Mouse (Mus musculus): ENCODE data around the gene Vmac.

Vmac gene

DNA sequence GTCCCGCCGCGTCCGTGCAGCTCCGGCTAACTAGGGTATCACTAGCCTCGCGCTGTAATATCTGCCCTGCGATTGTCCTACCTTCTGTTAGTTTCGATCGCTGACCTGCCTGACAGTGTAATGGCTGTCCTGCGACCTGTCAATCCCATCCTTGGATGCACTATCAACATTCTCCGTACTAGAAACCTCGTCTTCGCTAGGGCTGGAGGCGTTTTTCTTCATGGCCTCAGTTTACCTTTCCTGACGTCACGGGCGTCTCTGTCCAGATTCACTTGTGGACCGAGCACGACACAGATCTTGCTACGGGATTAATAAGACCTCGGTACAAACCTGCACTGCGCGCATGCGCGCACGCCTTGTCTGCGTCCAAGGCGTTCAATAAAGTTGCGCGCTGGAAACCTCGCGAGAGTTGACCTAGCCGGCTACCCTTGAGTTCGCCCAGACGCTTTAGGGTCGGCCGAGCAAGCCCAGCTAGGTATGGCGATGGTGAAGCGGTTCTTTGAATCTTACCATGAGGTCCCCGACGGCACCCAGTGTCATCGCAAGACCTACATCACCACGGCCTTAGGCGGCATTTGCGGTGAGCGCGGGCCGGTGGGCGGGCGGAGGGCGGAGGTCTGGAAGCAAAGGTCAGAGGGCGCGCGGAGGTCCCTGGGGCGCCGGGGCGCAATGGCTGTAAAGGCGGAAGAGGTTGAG, at the start of gene Vmac, which contains the start of gene Ndufa11:
Gene Vmac (minus strand): TSS at position 660 of the 696 bp plus-strand sequence.
Gene Ndufa11 (plus strand): TSS at position 405 of the 696 bp plus-strand sequence.
- peak; percentile 93 to 97 for DNase-seq (ENCODE audit: low spot score in 2 of 2)

DNA sequence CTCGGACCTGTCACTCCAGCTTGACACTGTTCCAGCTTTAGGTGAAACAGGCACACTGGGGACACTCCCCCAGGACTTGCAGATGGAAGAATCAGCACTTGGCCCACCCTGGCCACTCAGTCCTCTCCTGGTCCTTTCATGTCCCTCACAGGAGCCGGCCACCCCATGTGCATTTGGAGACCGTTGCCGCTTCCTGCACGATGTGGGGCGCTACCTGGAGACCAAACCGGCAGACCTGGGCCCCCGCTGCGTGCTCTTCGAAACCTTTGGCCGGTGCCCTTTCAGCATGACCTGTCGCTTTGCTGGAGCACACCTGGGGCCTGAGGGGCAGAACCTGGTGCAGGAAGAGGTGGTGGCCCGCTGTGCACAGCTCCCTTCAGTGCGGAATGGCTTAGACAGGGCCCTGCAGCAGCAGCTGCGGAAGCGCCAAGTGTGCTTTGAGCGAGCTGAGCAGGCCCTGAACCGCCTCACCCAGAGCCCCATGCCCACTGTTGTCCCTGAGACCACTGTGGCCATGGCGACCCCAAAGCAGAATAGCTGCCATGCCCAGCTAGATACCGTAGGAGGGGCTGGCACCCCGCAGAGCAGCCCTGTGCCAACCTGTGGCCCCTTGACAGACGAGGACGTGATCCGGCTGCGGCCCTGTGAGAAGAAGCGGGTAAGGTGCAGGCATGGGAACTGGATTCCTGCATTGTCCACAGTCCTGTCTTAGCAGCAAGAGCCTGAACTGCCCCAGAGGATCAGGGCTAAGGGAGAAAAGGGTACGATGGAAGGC, 49.0 kb upstream of the Vmac start:
- DNase-seq (ENCODE audit: low spot score in 2 of 2) = no peak

DNA sequence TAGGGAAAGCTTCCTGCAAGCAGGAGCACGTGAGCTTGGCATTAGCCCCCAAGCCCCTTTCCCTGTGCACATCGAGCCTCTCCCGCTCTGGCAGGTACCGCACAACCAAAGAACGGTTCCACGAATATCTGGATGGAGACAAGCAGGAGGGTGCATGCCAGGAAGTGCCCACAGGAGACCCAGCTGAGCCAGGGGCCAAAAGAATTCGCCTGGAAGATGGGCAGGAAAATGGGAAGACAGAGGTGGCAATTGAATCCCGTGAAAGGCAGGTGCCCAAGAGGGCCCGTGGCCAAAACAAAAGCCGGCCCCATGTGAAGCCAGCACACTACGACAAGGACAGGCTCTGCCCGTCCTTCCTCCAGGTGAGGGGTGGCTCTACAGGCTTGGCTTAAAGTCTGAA, 47.6 kb upstream of the Vmac start:
- DNase-seq (ENCODE audit: low spot score in 2 of 2) = no peak

DNA sequence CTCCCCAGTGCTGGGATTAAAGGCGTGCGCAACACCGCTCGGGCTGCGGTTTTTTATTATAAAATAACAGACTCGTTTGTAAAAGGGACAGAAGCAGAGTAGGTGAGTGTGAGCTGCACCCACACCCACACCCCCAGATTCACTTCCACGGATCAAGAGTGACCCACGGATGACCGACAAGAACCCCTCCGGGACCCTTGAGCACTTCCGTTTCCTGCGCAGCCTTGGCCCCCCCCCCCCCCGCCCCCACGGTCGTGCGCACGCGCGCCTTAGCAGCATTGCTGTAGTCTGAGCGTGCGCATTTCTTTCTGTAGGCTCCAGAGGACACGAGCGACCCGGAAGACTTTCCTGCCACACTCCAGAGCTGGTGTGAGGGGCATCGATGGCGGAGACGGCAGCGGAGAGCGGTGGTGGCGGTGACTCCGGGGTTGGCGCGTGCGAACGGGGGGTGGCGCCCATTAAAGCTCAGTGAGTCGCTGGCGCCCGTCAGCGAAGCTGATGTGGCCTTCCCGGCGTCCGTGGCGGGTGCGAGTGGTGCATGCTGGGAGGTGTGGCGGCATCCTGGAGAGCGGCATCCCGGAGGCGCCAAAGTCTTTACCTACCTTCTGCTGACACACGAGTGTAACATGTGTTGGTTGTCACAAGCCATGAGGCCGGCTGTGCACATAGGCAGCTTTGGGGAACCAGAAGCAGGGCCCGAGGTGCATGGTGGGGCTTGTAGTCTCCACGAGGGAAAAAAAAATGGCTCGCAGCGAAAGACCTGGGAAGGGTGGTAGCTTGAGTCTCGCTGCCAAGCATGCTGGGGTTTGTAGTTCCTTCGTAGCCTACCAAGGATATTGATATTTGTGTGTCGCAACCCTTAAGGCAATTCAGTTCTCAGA, 46.9 kb upstream of the Vmac start, which contains the start of gene Dus3l:
Gene Dus3l (plus strand): TSS at position 284 of the 881 bp plus-strand sequence.
- DNase-seq (ENCODE audit: low spot score in 2 of 2) = peak; percentile 84 to 93

DNA sequence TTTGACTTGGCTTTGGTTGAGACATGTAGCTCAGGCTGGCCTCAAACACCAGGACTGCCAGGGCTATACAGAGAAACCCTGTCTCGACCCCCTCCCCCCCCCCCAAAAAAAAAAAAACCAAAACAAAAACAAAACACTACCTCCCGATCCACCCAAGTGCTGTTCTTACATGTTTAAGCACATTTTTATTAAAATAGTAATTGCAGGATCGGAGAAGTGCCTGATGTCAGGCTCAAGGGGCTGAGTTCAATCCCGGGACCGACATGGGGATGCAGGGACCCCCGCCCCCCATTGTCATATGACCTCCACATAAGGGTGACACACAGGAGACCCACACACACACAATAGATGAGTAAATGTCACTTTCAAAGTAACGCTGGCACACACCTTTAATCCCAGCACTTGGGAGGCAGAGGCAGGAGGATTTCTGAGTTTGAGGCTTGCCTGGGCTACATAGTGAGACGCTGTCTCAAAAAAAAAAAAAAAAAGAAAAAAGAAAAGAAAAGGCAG, 46.0 kb upstream of the Vmac start:
- DNase-seq (ENCODE audit: low spot score in 2 of 2) = no peak

DNA sequence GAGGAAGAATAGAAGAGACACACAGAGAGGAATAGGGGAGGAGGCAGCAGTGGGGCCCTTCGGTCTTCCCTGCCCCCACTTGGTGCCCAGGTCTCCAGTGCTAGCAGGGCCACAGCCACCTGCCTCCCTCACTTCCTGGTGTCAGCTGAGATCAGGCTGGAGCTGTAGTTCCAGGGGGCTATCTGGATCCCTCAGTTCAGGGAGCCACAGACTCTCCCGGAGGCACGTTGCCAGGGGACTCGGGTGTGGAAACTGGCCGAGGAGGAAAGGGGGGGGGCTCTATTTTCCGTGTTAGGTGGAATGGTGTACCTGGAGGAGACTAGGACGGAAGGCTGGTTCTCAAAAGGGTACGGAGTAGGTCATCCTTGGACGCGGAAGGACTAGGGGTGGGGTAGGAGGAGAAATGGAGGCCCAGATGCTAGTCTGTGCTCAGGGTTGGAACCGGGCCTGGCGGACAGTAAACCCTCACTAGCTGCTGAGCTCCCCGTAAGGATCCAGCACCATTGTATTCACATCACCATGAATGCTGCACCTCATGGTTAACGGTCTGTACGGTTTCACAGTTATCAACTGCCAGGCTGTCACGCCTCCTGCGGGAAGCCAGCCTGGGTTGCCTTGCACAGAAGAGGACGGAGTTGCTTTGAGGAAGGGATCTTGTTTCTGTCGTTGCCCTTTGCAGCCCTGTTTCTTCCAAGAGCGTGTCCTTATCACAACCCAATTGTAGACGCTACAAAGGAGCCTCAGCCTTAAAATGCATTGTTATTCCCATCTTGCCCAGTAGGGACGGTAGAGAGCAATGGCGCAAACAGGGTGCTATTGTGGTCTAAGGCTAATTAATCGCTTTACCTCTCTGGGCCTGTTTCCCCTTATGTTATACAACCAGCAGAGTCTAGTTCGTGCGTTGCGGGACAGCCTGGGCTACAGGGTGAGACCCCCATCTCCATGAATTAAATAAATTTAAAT, 45.2 kb upstream of the Vmac start:
- DNase-seq (ENCODE audit: low spot score in 2 of 2) = peak; percentile 62 to 71

DNA sequence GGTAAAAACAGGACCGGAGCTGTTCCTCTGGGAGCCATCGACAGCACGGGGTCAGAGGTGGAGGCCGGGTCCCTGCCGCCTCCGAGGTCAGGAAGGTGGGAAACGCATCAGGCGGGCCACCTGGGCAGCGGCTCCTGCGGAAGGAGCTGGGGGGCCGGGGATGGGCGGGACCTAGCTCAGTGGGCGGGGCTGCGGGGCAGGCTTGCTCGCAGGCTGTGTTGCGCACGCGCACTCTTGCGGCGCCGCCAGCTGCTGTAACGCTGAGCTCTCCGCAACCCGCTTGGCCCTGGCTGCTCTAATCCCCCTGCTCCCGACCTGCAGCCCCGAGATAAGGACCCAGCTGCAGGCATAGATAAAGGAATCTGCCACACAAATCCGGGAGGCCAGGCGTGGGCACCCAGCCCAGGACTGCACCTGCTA, 44.2 kb upstream of the Vmac start:
- peak; percentile 78 to 86 for DNase-seq (ENCODE audit: low spot score in 2 of 2)

DNA sequence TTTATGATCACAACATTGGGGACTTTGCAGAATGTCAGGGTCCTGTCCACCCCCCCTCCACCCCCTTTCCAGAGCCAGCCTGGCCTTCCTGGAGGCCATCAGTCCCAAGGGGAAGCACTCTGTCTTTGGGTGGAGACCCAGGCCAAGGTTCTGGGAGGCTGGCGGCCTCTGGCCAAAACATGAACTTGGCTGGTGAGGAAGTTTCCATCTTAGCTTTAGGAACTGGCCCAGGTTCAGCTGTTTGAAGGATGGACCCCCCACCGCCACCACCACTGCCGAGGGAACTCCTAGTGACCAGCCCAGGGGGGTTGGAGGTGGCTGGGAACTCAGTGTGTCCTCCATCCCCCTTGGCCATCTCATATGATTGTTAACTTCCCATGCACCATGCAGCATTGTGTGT, 43.3 kb upstream of the Vmac start:
- DNase-seq (ENCODE audit: low spot score in 2 of 2) = no peak

DNA sequence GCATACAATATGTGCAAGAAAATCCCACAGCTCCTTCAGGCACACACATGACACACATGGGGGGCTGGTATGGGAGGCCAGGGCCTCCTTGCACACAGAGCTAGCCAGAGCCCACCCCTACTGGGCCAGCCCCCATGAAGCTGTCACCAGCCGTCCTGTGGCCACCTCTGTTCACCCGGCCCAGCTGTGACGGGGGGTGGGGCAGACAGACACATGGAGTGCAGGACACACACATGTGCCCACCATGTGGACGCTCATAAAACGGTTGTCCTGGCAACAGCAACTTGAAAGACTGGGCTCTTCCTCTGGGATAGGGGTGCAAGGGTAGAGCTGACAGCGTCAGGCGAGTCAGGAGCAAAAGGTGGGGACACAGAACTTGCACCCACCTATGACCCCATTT, 41.4 kb upstream of the Vmac start:
- no peak for DNase-seq (ENCODE audit: low spot score in 2 of 2)

DNA sequence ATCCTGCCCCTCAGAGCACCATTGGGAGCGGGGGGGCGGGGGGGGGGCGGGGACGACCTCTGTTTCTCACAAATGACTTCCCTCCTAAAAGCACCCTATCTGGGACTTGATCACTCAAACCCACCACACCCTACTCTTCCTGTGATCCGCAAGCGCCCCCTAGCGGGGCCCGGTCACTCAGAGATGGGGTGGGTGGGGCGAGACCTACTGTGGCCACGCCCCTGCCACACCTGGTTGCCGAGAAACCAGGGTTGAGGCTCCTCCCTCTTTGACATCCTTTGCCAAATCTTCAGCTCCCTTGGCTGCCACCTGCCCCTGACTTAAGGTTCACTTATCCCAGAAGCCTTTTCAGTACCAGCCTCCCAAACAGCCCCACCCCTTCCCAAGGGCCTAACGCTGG, 40.3 kb upstream of the Vmac start:
- DNase-seq (ENCODE audit: low spot score in 2 of 2) = peak; percentile 46 to 50

DNA sequence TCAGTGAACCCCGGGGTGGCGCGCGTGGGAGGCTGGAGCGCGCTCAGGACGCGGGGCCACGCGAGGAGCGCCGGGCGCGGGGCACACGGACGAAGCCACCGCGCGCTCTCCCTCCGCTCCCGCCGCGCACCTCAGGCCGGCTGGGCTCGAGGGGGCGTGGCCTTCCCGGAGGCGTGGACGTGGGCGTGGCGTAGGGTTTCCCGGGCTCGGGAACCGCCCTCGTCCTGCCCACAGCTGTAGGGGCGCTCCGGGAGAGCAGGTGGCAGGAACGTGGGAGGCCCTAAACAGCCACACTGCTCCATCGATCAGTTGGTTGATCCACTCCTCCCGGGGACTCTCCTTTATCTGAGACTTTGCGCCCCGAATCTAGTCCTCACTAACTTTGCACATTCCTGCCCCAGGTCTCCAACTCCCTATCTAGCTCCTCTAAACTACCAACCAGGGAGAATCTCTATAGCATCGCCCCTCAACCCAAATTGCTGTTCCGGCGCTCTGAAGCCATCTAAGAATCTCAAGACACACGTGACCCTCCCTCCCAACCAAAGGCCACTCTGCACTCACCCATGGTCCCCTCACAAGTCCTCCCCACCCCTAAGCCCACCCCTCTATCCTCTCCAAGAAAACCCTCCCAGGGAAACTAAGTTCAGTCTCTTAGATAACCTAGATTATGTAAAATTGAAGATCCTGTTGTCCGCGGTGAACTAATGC, 39.7 kb upstream of the Vmac start, which contains the start of gene Nrtn:
Gene Nrtn (minus strand): TSS at position 115 of the 708 bp plus-strand sequence.
- DNase-seq (ENCODE audit: low spot score in 2 of 2) = peak; percentile 55 to 59

DNA sequence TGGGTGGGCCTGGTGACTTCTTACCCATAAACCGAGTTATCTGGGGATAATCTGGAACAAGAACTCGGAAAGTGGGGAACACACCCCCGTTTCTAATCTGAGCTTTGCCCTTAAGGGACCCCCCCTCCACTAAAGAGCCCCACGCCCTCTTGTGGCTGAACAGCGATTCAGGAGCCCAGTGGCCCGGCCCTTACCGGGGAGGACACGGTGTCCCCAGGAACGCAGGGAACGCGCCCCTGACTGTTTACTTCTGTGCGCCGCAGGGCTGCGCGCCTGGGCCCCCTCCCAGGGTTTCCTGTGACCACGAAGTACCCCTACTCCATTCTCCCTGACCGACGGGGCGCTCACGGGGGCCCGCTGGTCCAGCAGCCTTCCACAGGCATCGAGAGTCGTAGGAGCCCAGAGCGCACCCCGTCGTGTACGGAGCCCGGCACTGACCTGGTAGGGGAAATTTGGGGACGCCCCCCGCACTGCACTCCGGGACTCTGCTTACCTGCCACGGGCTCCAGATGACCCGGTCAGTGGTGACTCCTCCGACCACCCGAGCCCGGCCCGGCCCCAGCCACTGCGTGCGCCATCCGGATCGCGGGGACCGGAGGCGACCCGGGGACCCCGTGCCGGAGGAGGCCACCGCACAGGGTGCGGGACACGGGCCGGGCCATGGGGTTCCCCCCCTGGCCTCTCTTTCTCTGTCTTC, 39.0 kb upstream of the Vmac start:
- DNase-seq (ENCODE audit: low spot score in 2 of 2) = peak in 1 of 2 experiments; percentile 10

DNA sequence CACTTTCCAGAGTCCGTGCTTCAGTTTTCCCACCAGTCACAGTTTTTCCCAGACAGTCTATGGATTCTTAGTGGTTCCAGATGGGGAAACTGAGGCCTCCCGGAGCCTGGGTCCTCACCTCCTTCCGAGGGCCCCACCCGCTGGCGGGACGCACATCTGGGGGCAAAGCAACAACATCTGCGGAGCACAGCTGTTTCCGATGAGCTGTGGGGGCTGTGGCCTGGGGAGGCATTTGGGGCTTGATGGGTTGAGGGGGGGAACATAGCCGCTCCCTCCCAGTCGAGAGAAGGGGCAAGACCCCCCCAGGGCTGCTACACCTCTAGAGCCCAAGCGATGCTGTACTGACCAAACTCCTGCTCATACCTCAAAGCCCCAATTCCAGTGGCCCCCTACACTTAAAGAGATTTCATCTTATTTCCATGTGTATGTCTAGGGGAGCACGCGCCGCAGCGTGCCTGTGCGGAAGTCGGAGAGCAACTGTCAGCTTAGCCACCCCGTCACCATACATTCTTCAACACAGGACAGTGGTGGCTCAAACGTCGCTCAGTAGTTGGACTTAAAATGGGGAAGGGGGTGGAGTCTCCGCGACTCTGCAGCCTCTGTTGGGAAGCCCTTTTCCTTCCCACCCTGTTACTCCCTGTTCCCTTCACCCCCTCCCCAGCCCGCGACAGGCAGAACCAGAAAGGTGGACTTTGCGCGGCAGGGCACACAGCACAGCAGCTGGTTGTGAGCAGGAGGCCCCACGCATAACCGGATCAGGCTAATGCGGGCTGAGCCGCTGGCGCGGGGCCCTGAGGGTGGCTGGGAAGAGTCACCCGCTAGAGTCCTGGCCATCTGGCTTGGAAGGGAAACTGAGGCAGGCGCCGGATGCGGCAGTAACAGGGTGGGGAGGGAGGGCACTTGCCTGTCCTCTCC, 36.7 kb upstream of the Vmac start:
- no peak for DNase-seq (ENCODE audit: low spot score in 2 of 2)

DNA sequence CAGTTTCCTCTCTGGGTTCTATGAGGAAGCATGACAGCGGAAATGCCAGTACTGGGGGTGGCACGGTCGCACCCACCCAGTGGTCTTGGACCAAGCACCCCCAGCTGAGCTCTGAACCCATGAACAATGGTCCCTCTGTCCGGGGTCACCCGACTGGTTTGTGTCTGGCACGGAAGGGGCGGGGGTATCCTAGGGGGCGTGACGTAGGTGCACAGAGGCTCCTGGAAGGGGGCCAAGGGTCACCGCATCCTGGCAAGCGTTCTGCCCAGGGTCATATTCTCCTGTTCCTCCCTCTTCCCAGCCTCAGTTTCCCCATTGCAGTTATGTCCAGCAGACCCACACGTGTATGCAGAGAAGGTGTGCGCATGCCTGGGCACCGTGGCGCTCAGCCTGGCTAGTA, 35.6 kb upstream of the Vmac start:
- no peak for DNase-seq (ENCODE audit: low spot score in 2 of 2)

DNA sequence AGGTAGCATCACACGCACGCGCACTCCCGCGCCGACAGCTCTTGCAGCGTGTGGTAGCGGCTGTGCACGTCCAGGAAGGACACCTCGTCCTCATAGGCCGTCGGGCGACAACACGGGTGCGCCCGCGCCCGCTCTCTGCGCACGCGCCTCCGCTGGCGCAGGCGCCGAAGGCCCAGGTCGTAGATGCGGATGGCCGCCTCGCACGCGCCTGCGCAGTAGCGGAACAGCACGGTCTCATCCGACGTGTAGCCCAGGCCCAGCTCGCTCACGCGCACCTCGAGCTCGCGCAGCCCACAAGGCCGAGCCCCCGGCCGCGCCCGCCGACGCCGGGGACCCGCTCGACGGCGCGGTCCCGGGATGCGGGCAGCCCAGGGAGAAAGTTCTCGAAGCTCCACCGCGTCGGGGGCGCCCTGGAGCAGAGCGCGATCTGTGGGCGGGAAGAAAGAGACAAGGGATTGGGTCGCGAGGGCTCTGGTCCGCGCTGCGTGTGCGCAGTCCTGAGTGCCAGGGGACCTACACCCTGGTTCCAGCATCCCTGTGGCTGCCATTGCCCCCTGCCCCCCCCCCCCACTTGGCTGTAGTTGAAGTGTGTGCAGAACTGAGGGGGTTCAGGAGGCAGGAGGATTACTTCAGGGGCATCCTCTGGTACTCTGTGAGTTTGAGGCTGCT, 33.7 kb upstream of the Vmac start:
- peak in 1 of 2 experiments; percentile 10 for DNase-seq (ENCODE audit: low spot score in 2 of 2)

DNA sequence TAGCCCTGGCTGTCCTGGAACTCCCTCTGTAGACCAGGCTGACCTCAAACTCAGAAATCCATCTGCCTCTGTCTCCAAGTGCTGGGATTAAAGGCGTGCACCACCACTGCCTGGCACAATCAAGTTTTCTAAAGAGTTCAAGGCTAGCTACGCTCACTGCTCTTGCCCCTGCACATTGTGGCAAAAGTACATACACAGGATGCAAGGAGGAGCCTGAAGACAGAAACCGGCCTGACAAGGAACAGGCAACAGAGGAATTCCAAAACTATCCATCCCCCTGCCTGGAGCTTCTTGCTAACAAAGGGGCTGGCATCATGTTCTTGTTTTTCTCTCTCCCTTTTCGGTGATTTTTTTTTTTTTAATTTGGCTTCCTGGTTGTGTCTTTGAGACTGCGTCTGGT, 26.4 kb upstream of the Vmac start:
- no peak for DNase-seq (ENCODE audit: low spot score in 2 of 2)

DNA sequence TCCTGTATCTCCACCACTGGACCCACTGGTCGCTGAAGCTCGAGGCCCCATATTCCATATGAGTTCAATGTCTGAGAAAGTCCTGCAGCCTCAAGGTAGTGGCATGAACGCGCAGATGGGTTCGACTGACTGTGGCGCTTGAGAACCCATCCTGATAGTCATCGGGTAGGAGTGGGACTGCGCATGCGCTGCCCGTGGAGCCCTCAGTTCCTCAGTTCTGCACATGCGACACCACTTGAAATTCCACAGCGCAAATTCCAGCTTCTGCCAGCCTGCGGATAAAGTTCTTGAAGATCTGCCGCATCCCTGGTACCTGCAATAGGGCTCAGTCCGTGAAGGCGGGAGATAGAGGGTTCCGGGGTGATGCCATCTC, 23.0 kb upstream of the Vmac start:
- no peak for DNase-seq (ENCODE audit: low spot score in 2 of 2)
